Mouse (Mus musculus): Measurements from ENCODE around the gene Cdh13.

GRCm38 (mm10) chr8:118870711-118871110 lies 587.2 kb downstream of the Cdh13 start:
- TF ChIP-seq POLR2A (IDR thresholded peaks at IDR 0.05; ENCODE audit: insufficient read length, low read depth) (no peak), USF1 (IDR thresholded peaks at IDR 0.05; ENCODE audit: low read depth) (no peak), REST (IDR thresholded peaks at IDR 0.05; ENCODE audit: insufficient read depth, insufficient read length) (no peak), TCF3 (IDR thresholded peaks at IDR 0.05; ENCODE audit: insufficient read length, low read depth) (no peak), MYOG (IDR thresholded peaks at IDR 0.05; ENCODE audit: control insufficient read depth in 1 of 3, insufficient read depth in 1 of 3, insufficient read length in 2 of 3, low read depth in 2 of 3) (no peak), MAX (IDR thresholded peaks at IDR 0.05; ENCODE audit: low read depth) (no peak), SRF (IDR thresholded peaks at IDR 0.05; ENCODE audit: control insufficient read depth, insufficient read length, low read depth) (no peak), MYOD1 (IDR thresholded peaks at IDR 0.05; ENCODE audit: control insufficient read depth in 1 of 3, insufficient read length in 2 of 3, low read depth in 2 of 3) (no peak)

Measured in myocyte (in vitro differentiated cells).